Mouse (Mus musculus): ENCODE data around the gene Rptor. TPM values are rescaled to one million over a fixed set of nuclear protein-coding genes. Genes with fewer than 3 reads are reported as not detected.

Rptor gene
- polyA plus RNA-seq, 1 experiment from 2014 or later, result 6.4 TPM

- Histone ChIP-seq H3K9ac (no peak overlapping the region), H3K27ac (no peak overlapping the region), H3K4me2 (no peak overlapping the region), H3K27me3 (no peaks in the 10 kb centered on the region), H3K9me3 (replicated peaks) (0 out of 2 replicates have a peak, but pooled peaks cover 3% of the 10 kb centered on the region), H3K36me3 (no peaks in the 10 kb centered on the region), H3K4me1 (replicated peaks) (peaks cover 4% of the 10 kb centered on the region), H3K4me3 (no peak overlapping the region)
- ATAC-seq (replicated peaks; ENCODE audit: insufficient number of reproducible peaks, insufficient read depth, low FRiP score, low read depth), result no peak
- 58% methylated on average over 5 of the region's 5 CpGs for WGBS
Observed at GRCm38 (mm10) chr11:119926762-119927161, 324.1 kb downstream of the Rptor start.

- 39% methylated on average over 16 of the region's 16 CpGs for WGBS
- H3K9ac ChIP-seq, result no peak overlapping the region
Observed at GRCm38 (mm10) chr11:119928023-119928681, 325.4 kb downstream of the Rptor start.

GRCm38 (mm10) chr11:119929603-119930265 lies 327.0 kb downstream of the Rptor start:
- H3K4me1 ChIP-seq (replicated peaks), result peaks cover 5% of the 10 kb centered on the region; the same call in 1 of the 2 replicates
- 0 out of 2 replicates have a peak, but pooled peaks cover 3% of the 10 kb centered on the region for H3K9me3 ChIP-seq (replicated peaks)
- WGBS, result 71% methylated on average over 6 of the region's 6 CpGs
- ATAC-seq (replicated peaks; ENCODE audit: insufficient number of reproducible peaks, insufficient read depth, low FRiP score, low read depth), result no peak
- no peak overlapping the region for H3K4me2 ChIP-seq
- H3K4me3 ChIP-seq, result no peak overlapping the region
- H3K36me3 ChIP-seq, result no peaks in the 10 kb centered on the region
- H3K27me3 ChIP-seq, result no peaks in the 10 kb centered on the region
- no peak overlapping the region for H3K9ac ChIP-seq
- H3K27ac ChIP-seq, result no peak overlapping the region

More at GRCm38 (mm10) chr11:119928023-119928681, 325.4 kb downstream of the Rptor start:
- ATAC-seq (replicated peaks; ENCODE audit: insufficient number of reproducible peaks, insufficient read depth, low FRiP score, low read depth), result no peak
- peaks cover 5% of the 10 kb centered on the region; the same call in 1 of the 2 replicates for H3K4me1 ChIP-seq (replicated peaks)
- H3K27me3 ChIP-seq, result no peaks in the 10 kb centered on the region
- peak overlapping the region; percentile 33 for H3K4me3 ChIP-seq
- no peaks in the 10 kb centered on the region for H3K36me3 ChIP-seq
- H3K9me3 ChIP-seq (replicated peaks), result 0 out of 2 replicates have a peak, but pooled peaks cover 3% of the 10 kb centered on the region
- peak overlapping the region; percentile 52 for H3K4me2 ChIP-seq
- H3K27ac ChIP-seq, result peak overlapping the region; percentile 1; the same call in 1 of the 2 replicates

DNA sequence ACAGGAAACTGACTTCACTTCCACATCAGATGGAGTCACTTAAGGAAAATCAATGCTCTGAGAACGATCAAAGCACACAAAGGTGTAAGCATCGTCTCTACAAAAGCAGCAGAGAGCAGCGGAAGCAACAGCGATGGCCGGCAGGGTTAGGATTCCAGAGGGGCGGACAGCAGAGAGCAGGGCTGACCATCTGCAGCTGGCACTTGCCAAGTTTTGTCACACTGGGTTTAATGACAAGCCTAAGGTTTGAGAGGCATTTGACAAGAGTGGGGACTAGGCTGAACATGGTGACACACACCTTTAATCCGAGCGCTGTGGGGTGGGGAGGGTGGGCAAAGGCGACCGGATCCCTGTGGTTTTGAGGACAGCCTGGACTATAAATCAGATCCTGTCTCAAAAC lies 329.1 kb downstream of the Rptor start:
- 0 out of 2 replicates have a peak, but pooled peaks cover 3% of the 10 kb centered on the region for H3K9me3 ChIP-seq (replicated peaks)
- peaks cover 11% of the 10 kb centered on the region; the same call in 1 of the 2 replicates for H3K4me1 ChIP-seq (replicated peaks)
- H3K9ac ChIP-seq, result no peak overlapping the region
- no peak overlapping the region for H3K27ac ChIP-seq
- H3K27me3 ChIP-seq, result no peaks in the 10 kb centered on the region
- 68% methylated on average over 10 of the region's 10 CpGs for WGBS
- no peak overlapping the region for H3K4me2 ChIP-seq
- no peaks in the 10 kb centered on the region for H3K36me3 ChIP-seq
- no peak overlapping the region for H3K4me3 ChIP-seq
- no peak for ATAC-seq (replicated peaks; ENCODE audit: insufficient number of reproducible peaks, insufficient read depth, low FRiP score, low read depth)

GRCm38 (mm10) chr11:119933142-119933541 lies 330.4 kb downstream of the Rptor start:
- Histone ChIP-seq H3K4me1 (replicated peaks) (peaks cover 20% of the 10 kb centered on the region), H3K36me3 (no peaks in the 10 kb centered on the region), H3K4me2 (no peak overlapping the region), H3K27me3 (no peaks in the 10 kb centered on the region), H3K9ac (no peak overlapping the region), H3K27ac (no peak overlapping the region), H3K4me3 (no peak overlapping the region), H3K9me3 (replicated peaks) (0 out of 2 replicates have a peak, but pooled peaks cover 3% of the 10 kb centered on the region)
- ATAC-seq (replicated peaks; ENCODE audit: insufficient number of reproducible peaks, insufficient read depth, low FRiP score, low read depth), result no peak
- WGBS, result 56% methylated on average over 4 of the region's 4 CpGs

GRCm38 (mm10) chr11:119933819-119934583 lies 331.3 kb downstream of the Rptor start:
- peaks cover 4% of the 10 kb centered on the region; the same call in 1 of the 2 replicates for H3K27me3 ChIP-seq
- H3K27ac ChIP-seq, result no peak overlapping the region
- H3K9me3 ChIP-seq (replicated peaks), result 0 out of 2 replicates have a peak, but pooled peaks cover 3% of the 10 kb centered on the region
- peak; percentile 17 for ATAC-seq (replicated peaks; ENCODE audit: insufficient number of reproducible peaks, insufficient read depth, low FRiP score, low read depth)
- no peaks in the 10 kb centered on the region for H3K36me3 ChIP-seq
- no peak overlapping the region for H3K9ac ChIP-seq
- H3K4me2 ChIP-seq, result no peak overlapping the region
- no peak overlapping the region for H3K4me3 ChIP-seq
- 74% methylated on average over 8 of the region's 8 CpGs for WGBS
- H3K4me1 ChIP-seq (replicated peaks), result peaks cover 27% of the 10 kb centered on the region

DNA sequence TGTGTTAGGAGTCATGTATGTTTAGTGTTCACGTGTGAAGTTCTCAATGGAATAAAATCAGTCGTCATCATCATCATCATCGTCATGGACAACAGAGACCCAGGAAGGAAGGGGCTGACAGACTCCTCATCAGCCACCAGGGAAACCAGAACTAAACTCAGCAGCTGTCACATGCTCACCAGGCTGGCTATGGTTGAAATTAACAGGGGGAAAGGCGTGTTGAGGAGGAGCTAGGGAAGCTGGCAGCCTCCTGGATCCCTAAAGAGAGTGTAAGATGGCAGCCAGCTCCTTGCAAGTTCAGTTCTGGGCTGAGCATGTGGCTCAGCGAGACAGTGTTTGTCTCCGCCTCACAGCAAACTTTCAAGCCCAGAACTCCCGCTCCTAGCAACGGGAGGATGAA lies 332.1 kb downstream of the Rptor start:
- 0 out of 2 replicates have a peak, but pooled peaks cover 3% of the 10 kb centered on the region for H3K9me3 ChIP-seq (replicated peaks)
- peaks cover 4% of the 10 kb centered on the region; the same call in 1 of the 2 replicates for H3K27me3 ChIP-seq
- no peak overlapping the region for H3K4me3 ChIP-seq
- H3K27ac ChIP-seq, result no peak overlapping the region
- H3K36me3 ChIP-seq, result no peaks in the 10 kb centered on the region
- WGBS, result 71% methylated on average over 8 of the region's 8 CpGs
- no peak overlapping the region for H3K4me2 ChIP-seq
- H3K9ac ChIP-seq, result no peak overlapping the region
- no peak for ATAC-seq (replicated peaks; ENCODE audit: insufficient number of reproducible peaks, insufficient read depth, low FRiP score, low read depth)
- H3K4me1 ChIP-seq (replicated peaks), result peaks cover 28% of the 10 kb centered on the region

DNA sequence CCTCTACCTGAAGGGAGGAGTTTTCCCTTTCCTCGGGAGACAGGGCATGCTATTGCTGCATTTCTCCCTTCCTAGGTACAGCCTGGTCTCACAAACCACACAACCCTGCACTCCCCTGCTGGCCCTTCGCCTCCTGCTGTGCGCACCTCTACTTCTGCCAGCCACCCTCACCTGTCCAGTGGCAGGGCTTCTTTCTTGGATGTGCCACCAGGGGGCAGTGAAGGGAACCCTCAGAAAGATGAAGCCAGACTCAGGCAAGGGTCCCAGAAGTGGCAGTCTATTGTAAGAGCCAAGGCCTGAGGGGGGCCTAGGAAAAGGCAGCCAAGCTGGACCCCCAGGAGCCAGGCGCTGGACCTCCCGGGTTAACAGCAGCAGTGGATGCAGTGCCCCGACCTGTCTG lies 332.8 kb downstream of the Rptor start:
- H3K9me3 ChIP-seq (replicated peaks), result 0 out of 2 replicates have a peak, but pooled peaks cover 3% of the 10 kb centered on the region
- peaks cover 4% of the 10 kb centered on the region; the same call in 1 of the 2 replicates for H3K27me3 ChIP-seq
- no peak overlapping the region for H3K4me2 ChIP-seq
- no peak overlapping the region for H3K27ac ChIP-seq
- no peak overlapping the region for H3K4me3 ChIP-seq
- no peak overlapping the region for H3K9ac ChIP-seq
- no peak for ATAC-seq (replicated peaks; ENCODE audit: insufficient number of reproducible peaks, insufficient read depth, low FRiP score, low read depth)
- peaks cover 28% of the 10 kb centered on the region for H3K4me1 ChIP-seq (replicated peaks)
- H3K36me3 ChIP-seq, result no peaks in the 10 kb centered on the region
- WGBS, result 32% methylated on average over 6 of the region's 6 CpGs

- Histone ChIP-seq H3K4me1 (replicated peaks) (peaks cover 30% of the 10 kb centered on the region), H3K9me3 (replicated peaks) (no peaks in the 10 kb centered on the region), H3K9ac (no peak overlapping the region), H3K4me2 (no peak overlapping the region), H3K4me3 (no peak overlapping the region), H3K27me3 (peaks cover 11% of the 10 kb centered on the region), H3K27ac (no peak overlapping the region; the same call in 1 of the 2 replicates), H3K36me3 (no peaks in the 10 kb centered on the region)
- ATAC-seq (replicated peaks; ENCODE audit: insufficient number of reproducible peaks, insufficient read depth, low FRiP score, low read depth), result no peak
- 76% methylated on average over 2 of the region's 2 CpGs for WGBS
Observed at GRCm38 (mm10) chr11:119936456-119936855, 333.8 kb downstream of the Rptor start.

- ATAC-seq (replicated peaks; ENCODE audit: insufficient number of reproducible peaks, insufficient read depth, low FRiP score, low read depth), result no peak
Observed at GRCm38 (mm10) chr11:119937216-119937615, 334.5 kb downstream of the Rptor start.

More at GRCm38 (mm10) chr11:119937216-119937615, 334.5 kb downstream of the Rptor start:
- Histone ChIP-seq H3K4me2 (no peak overlapping the region), H3K9ac (no peak overlapping the region), H3K36me3 (no peaks in the 10 kb centered on the region), H3K4me3 (no peak overlapping the region), H3K27me3 (peaks cover 12% of the 10 kb centered on the region), H3K27ac (no peak overlapping the region; the same call in 1 of the 2 replicates), H3K4me1 (replicated peaks) (peaks cover 37% of the 10 kb centered on the region), H3K9me3 (replicated peaks) (no peaks in the 10 kb centered on the region)
- 50% methylated on average over 12 of the region's 12 CpGs for WGBS
